Mouse (Mus musculus) hindbrain, embryonic 11.5 days (tissue): Measurements from ENCODE around the gene Cryzl2. TPM values are rescaled to one million over a fixed set of nuclear protein-coding genes. Genes with fewer than 3 reads are reported as not detected.

Source experiments
- ATAC-seq: fragments of 200-750 bp; cut with Nextera tagmentation; 2 replicates; pipeline ENCODE4 v1.8.0; 2017; ENCODE audit warnings: mild to moderate bottlenecking, moderate TSS enrichment, moderate library complexity; ENCODE audit not compliant: low FRiP score
- DNase-seq: peaks from one replicate; pipeline ENCODE4 v3.0.0-alpha.2; 2015; ENCODE audit warnings: low spot score
- H3K27ac ChIP-seq: fragments of 300-500 bp; sonication (generic); 2 replicates; pipeline ENCODE4 v1.5.1; 2014; ENCODE audit warnings: mild to moderate bottlenecking, low read depth, low read length
- H3K27me3 ChIP-seq: fragments of 300-500 bp; sonication (generic); 2 replicates; pipeline ENCODE4 v1.6.1; 2014; ENCODE audit warnings: mild to moderate bottlenecking, low read length, moderate library complexity, mixed read lengths; ENCODE audit not compliant: control insufficient read depth, insufficient read depth
- H3K36me3 ChIP-seq: fragments of 300-500 bp; sonication (generic); 2 replicates; pipeline ENCODE4 v1.6.1; 2014; ENCODE audit warnings: mild to moderate bottlenecking, low read length, moderate library complexity, mixed read lengths; ENCODE audit not compliant: control insufficient read depth, insufficient read depth
- H3K4me1 ChIP-seq: fragments of 300-500 bp; sonication (generic); replicated peaks from 2 replicates; pipeline ENCODE4 v1.6.1; 2014; ENCODE audit warnings: low read length, mixed read lengths; ENCODE audit not compliant: control insufficient read depth, insufficient read depth
- H3K4me2 ChIP-seq: fragments of 300-500 bp; sonication (generic); replicated peaks from 2 replicates; pipeline ENCODE4 v1.6.1; 2014; ENCODE audit warnings: mild to moderate bottlenecking, low read depth, low read length
- H3K4me3 ChIP-seq: fragments of 300-500 bp; sonication (generic); 2 replicates; pipeline ENCODE4 v1.5.1; 2014; ENCODE audit warnings: low read depth, low read length
- H3K9ac ChIP-seq: fragments of 300-500 bp; sonication (generic); 2 replicates; pipeline ENCODE4 v1.6.1; 2014; ENCODE audit warnings: low read depth, low read length
- H3K9me3 ChIP-seq: fragments of 300-500 bp; sonication (generic); 2 replicates; pipeline ENCODE4 v1.6.1; 2016; ENCODE audit warnings: low read length; ENCODE audit not compliant: control insufficient read depth
- WGBS: fragments of 180-500 bp; shearing (Covaris S2); extraction: QIAGEN DNeasy Blood & Tissue Kit; methylation state at CpG from one replicate; pipeline ENCODE4 v1.1.7; 2014; 5-methylcytosine and 5-hydroxymethylcytosine counted together
- polyA plus RNA-seq: library from polyadenylated mRNA; unstranded; fragments of >200 nt; fragmentation: Nextera tagmentation; extraction: Ambion mirVana; gene quantifications from 2 replicates; pipeline ENCODE4 v1.2.1, GENCODE M21; 2014

Cryzl2 gene
- polyA plus RNA-seq, 1 experiment from 2014 or later, result 8.8 TPM

DNA sequence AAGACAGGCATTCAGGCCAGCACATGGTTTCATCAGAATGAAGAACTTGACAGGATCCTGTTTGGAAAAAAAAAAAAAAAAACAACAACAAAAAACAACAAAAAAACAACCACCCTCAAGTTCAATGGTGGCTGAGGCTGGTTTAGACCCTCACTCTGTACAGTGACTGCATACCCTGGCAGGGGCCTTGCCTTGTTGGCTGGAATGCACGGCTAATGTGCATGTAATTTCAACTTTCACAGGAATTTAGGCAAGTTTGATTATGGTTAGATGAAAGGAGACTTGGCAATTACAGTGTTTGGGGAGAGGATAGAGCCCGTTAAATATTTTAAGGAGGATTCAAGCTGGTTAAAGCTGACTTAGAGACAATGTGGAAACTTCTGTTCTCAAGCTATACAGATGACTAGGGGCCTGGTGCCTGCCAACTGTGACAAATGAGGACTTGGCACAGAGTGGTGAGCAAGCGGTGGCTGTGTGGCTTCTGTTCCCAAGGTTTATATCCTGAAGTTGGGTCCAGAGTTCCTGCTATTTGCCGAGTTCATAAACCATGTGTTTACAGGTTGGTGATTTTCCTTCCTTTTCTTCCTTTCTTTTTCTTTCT lies 48.7 kb downstream of the Cryzl2 start:
- DNase-seq (peak; percentile 15), ATAC-seq (no peak)

GRCm38 (mm10) chr1:157507814-157508213 lies 49.4 kb downstream of the Cryzl2 start:
- Histone ChIP-seq H3K4me2 (no peak overlapping the region), H3K9ac (no peak overlapping the region), H3K9me3 (no peaks in the 10 kb centered on the region), H3K4me1 (no peaks in the 10 kb centered on the region), H3K4me3 (no peak overlapping the region), H3K27ac (no peak overlapping the region), H3K36me3 (no peaks in the 10 kb centered on the region), H3K27me3 (no peaks in the 10 kb centered on the region)
- DNase-seq, result no peak
- 48% methylated on average over 5 of the region's 5 CpGs for whole genome bisulfite sequencing
- no peak for ATAC-seq

More for the DNA sequence above, 48.7 kb downstream of the Cryzl2 start:
- no peak overlapping the region for H3K4me2 ChIP-seq
- no peaks in the 10 kb centered on the region for H3K9me3 ChIP-seq
- no peak overlapping the region for H3K9ac ChIP-seq
- no peak overlapping the region for H3K4me3 ChIP-seq
- H3K36me3 ChIP-seq, result no peaks in the 10 kb centered on the region
- no peak overlapping the region for H3K27ac ChIP-seq
- no peaks in the 10 kb centered on the region for H3K4me1 ChIP-seq
- no peaks in the 10 kb centered on the region for H3K27me3 ChIP-seq
- 44% methylated on average over 4 of the region's 4 CpGs for WGBS

GRCm38 (mm10) chr1:157512690-157513448 lies 54.5 kb downstream of the Cryzl2 start:
- DNase-seq (no peak), ATAC-seq (no peak)
- no peak overlapping the region for H3K9ac ChIP-seq
- no peaks in the 10 kb centered on the region for H3K36me3 ChIP-seq
- H3K27ac ChIP-seq, result no peak overlapping the region
- 73% methylated on average over 11 of the region's 11 CpGs for WGBS
- no peaks in the 10 kb centered on the region for H3K9me3 ChIP-seq
- no peaks in the 10 kb centered on the region for H3K27me3 ChIP-seq
- no peak overlapping the region for H3K4me3 ChIP-seq
- H3K4me1 ChIP-seq, result no peaks in the 10 kb centered on the region
- H3K4me2 ChIP-seq, result no peak overlapping the region

DNA sequence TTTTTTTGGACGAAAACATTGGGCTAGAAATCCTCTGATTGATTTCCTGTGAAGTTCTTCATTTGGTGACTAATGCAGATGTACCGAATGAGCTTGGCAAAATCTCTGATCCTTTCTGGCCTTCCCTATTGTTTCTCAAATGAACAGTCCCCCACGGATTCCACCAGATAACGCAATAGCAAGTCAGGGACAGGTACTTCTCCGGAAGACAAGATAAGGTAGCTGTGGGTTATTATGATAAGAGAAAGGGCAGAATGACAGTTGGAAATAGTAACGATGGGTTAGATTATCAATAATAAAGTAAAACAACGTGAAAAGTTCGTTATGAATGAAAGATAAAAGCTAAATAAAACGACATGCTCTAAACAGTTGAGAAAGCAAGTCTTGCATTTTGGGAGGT lies 55.2 kb downstream of the Cryzl2 start:
- H3K9ac ChIP-seq, result no peak overlapping the region
- no peak overlapping the region for H3K27ac ChIP-seq
- WGBS, result 81% methylated on average over 9 of the region's 9 CpGs
- no peaks in the 10 kb centered on the region for H3K9me3 ChIP-seq
- ATAC-seq, result no peak
- H3K4me3 ChIP-seq, result no peak overlapping the region
- H3K36me3 ChIP-seq, result no peaks in the 10 kb centered on the region
- no peak overlapping the region for H3K4me2 ChIP-seq
- no peaks in the 10 kb centered on the region for H3K27me3 ChIP-seq
- no peaks in the 10 kb centered on the region for H3K4me1 ChIP-seq
- DNase-seq, result no peak

DNA sequence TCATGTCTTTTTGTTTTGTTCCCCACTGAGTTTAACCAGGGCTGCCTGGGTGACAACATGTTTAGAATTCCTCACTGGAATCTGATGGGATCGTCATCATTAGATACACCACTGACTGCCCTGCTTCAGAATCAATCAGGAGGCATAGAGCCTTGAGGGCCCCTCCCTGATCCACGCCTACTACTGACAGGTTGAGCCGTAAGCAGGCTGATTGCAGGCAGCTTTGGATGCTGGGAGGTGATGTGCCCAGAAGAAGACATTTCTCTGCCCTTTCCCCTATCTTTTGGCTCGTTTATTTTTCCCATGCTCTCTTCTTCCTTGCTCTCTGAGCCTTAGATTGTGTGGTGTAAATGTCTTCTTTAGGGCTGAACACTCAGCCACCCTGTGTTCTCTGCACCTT lies 55.9 kb downstream of the Cryzl2 start:
- 74% methylated on average over 4 of the region's 4 CpGs for WGBS
- Histone ChIP-seq H3K36me3 (no peaks in the 10 kb centered on the region), H3K27ac (no peak overlapping the region), H3K9ac (no peak overlapping the region), H3K4me3 (no peak overlapping the region), H3K4me1 (no peaks in the 10 kb centered on the region), H3K27me3 (no peaks in the 10 kb centered on the region), H3K4me2 (no peak overlapping the region), H3K9me3 (no peaks in the 10 kb centered on the region)
- no peak for ATAC-seq
- no peak for DNase-seq

- Histone ChIP-seq H3K36me3 (no peaks in the 10 kb centered on the region), H3K27ac (no peak overlapping the region), H3K27me3 (no peaks in the 10 kb centered on the region), H3K9me3 (no peaks in the 10 kb centered on the region), H3K4me1 (no peaks in the 10 kb centered on the region), H3K4me2 (no peak overlapping the region), H3K9ac (no peak overlapping the region), H3K4me3 (no peak overlapping the region)
- 88% methylated on average over 8 of the region's 8 CpGs for WGBS
- no peak for ATAC-seq
- no peak for DNase-seq
Measured at GRCm38 (mm10) chr1:157516838-157517808, 58.7 kb downstream of the Cryzl2 start.

DNA sequence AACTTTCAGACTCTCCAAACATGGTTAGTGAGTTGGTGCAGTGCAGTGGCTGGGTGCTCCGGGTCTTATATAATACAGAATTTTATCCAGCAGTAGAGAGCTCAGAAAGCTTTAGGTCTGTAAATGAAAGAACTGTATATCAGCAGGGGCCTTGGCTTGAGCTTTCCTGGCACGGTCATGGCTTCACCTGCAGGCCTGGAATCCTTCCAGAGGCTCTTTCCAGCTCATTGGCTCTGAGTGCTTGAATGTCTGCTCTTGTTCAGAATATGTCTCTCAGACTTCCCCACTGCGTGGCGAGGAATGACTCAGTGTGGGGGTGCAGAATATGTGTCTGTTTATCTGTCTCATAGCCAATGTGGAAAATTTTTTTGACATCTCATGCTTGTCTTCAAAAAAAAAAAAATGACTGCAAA lies 59.7 kb downstream of the Cryzl2 start:
- Histone ChIP-seq H3K4me2 (no peak overlapping the region), H3K9ac (no peak overlapping the region), H3K27me3 (no peaks in the 10 kb centered on the region), H3K36me3 (no peaks in the 10 kb centered on the region), H3K4me3 (no peak overlapping the region), H3K27ac (no peak overlapping the region), H3K9me3 (no peaks in the 10 kb centered on the region), H3K4me1 (no peaks in the 10 kb centered on the region)
- DNase-seq, result no peak
- 80% methylated on average over 4 of the region's 4 CpGs for WGBS
- ATAC-seq, result no peak

DNA sequence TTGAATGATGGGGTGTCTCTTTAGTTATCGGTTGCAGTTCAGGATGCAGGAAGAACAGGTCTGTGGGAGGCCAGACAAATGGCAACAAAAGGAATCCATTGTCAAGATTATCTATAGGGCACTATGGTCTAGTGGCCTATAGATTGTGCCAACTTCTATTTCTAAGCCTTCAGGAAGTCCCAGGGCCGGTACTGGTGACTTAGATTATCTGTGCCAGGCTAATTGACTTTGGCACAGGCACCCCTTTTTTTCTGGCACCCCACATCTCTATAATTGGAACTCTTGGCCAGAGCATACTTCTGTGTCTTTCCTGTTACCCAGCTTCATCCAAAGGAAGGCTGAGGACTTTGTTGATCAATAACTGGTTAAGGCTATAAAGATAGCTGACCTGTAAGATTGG lies 61.0 kb downstream of the Cryzl2 start:
- no peak overlapping the region for H3K4me2 ChIP-seq
- H3K9me3 ChIP-seq, result no peaks in the 10 kb centered on the region
- H3K27ac ChIP-seq, result no peak overlapping the region
- H3K4me1 ChIP-seq, result no peaks in the 10 kb centered on the region
- H3K36me3 ChIP-seq, result no peaks in the 10 kb centered on the region
- DNase-seq (no peak), ATAC-seq (no peak)
- no peak overlapping the region for H3K4me3 ChIP-seq
- H3K9ac ChIP-seq, result no peak overlapping the region
- WGBS, result 89% methylated on average over 2 of the region's 2 CpGs
- H3K27me3 ChIP-seq, result no peaks in the 10 kb centered on the region
